Mouse (Mus musculus) kidney, embryonic 15.5 days (tissue): Measurements from ENCODE around the gene 9130213A22Rik. TPM values are rescaled to one million over a fixed set of nuclear protein-coding genes. Genes with fewer than 3 reads are reported as not detected.

ENCODE experiments used
- ATAC-seq: fragments of 200-750 bp; cut with Nextera tagmentation; replicated peaks from 2 replicates; pipeline ENCODE4 v1.8.0; 2017; ENCODE audit warnings: moderate TSS enrichment; ENCODE audit not compliant: low FRiP score
- H3K27ac ChIP-seq: fragments of 300-500 bp; sonication (generic); 2 replicates; pipeline ENCODE4 v1.5.1; 2015; ENCODE audit warnings: mild to moderate bottlenecking, inconsistent platforms
- H3K27me3 ChIP-seq: fragments of 300-500 bp; sonication (generic); 2 replicates; pipeline ENCODE4 v1.6.1; 2015; ENCODE audit warnings: inconsistent platforms
- H3K36me3 ChIP-seq: fragments of 300-500 bp; sonication (generic); 2 replicates; pipeline ENCODE4 v1.6.1; 2015; ENCODE audit warnings: inconsistent platforms
- H3K4me1 ChIP-seq: fragments of 300-500 bp; sonication (generic); 2 replicates; pipeline ENCODE4 v1.6.1; 2015; ENCODE audit warnings: inconsistent platforms
- H3K4me2 ChIP-seq: fragments of 300-500 bp; sonication (generic); 2 replicates; pipeline ENCODE4 v1.6.1; 2015; ENCODE audit warnings: moderate library complexity, mild to moderate bottlenecking, inconsistent platforms
- H3K4me3 ChIP-seq: fragments of 300-500 bp; sonication (generic); replicated peaks from 2 replicates; pipeline ENCODE4 v1.5.1; 2015; ENCODE audit warnings: mild to moderate bottlenecking, inconsistent platforms
- H3K9ac ChIP-seq: fragments of 300-500 bp; sonication (generic); 2 replicates; pipeline ENCODE4 v1.6.1; 2015; ENCODE audit warnings: mild to moderate bottlenecking, inconsistent platforms
- H3K9me3 ChIP-seq: fragments of 300-500 bp; sonication (generic); replicated peaks from 2 replicates; pipeline ENCODE4 v1.6.1; 2016; ENCODE audit warnings: inconsistent platforms
- WGBS: fragments of 180-500 bp; shearing (Covaris S2); methylation state at CpG from one replicate; pipeline ENCODE4 v1.1.7; 2015; ENCODE audit warnings: mixed read lengths; 5-methylcytosine and 5-hydroxymethylcytosine counted together
- polyA plus RNA-seq: library from polyadenylated mRNA; unstranded; fragments of >200 nt; fragmentation: Nextera tagmentation; extraction: Ambion mirVana; gene quantifications from 2 replicates; pipeline ENCODE4 v1.2.1, GENCODE M21; 2015

9130213A22Rik gene
- 0.27 and 0.51 TPM in 2 replicates for polyA plus RNA-seq

- under 1% methylated on average over 65 of the region's 66 CpGs for WGBS
- H3K36me3 ChIP-seq, result no peaks in the 10 kb centered on the region
- no peaks in the 10 kb centered on the region for H3K9me3 ChIP-seq
These were observed at the start of gene 9130213A22Rik for GRCm38 (mm10) chr11:69122336-69122951. Gene 9130213A22Rik, minus strand, starts transcription at chr11:69122589.

GRCm38 (mm10) chr11:69171626-69172025 lies 49.2 kb upstream of the 9130213A22Rik start:
- H3K36me3 ChIP-seq, result no peaks in the 10 kb centered on the region
- H3K9me3 ChIP-seq, result no peaks in the 10 kb centered on the region
- no peak overlapping the region for H3K4me2 ChIP-seq
- no peak for ATAC-seq
- H3K4me3 ChIP-seq, result no peak overlapping the region
- no peak overlapping the region for H3K9ac ChIP-seq
- H3K4me1 ChIP-seq, result peaks cover 24% of the 10 kb centered on the region; the same call in 1 of the 2 replicates
- no peak overlapping the region for H3K27ac ChIP-seq
- 29% methylated on average over 7 of the region's 7 CpGs for WGBS
- no peaks in the 10 kb centered on the region for H3K27me3 ChIP-seq

More at GRCm38 (mm10) chr11:69122336-69122951, at the start of gene 9130213A22Rik:
- Histone ChIP-seq H3K4me1 (peaks cover 57% of the 10 kb centered on the region), H3K27ac (peak within 1 kb of the TSS; percentile 92), H3K27me3 (peaks cover 7% of the 10 kb centered on the region; the same call in 1 of the 2 replicates), H3K4me2 (peak within 1 kb of the TSS; percentile 94), H3K4me3 (peak within 1 kb of the TSS; percentile 83), H3K9ac (peak within 1 kb of the TSS; percentile 73)
- peak; percentile 66 for ATAC-seq

- Histone ChIP-seq H3K9ac (no peak overlapping the region), H3K9me3 (no peaks in the 10 kb centered on the region), H3K4me1 (peaks cover 19% of the 10 kb centered on the region; the same call in 1 of the 2 replicates), H3K27me3 (0 out of 2 replicates have a peak, but pooled peaks cover 3% of the 10 kb centered on the region), H3K4me3 (no peak overlapping the region), H3K27ac (no peak overlapping the region), H3K36me3 (no peaks in the 10 kb centered on the region), H3K4me2 (no peak overlapping the region)
- WGBS, result 61% methylated on average over 12 of the region's 12 CpGs
- no peak for ATAC-seq
These were observed 46.9 kb upstream of the 9130213A22Rik start for GRCm38 (mm10) chr11:69169313-69169712.

- Histone ChIP-seq H3K27ac (no peak within 1 kb of the TSS), H3K27me3 (peaks cover 54% of the 10 kb centered on the region), H3K9ac (no peak within 1 kb of the TSS), H3K4me1 (peaks cover 12% of the 10 kb centered on the region), H3K4me2 (peak within 1 kb of the TSS; percentile 51), H3K4me3 (peak within 1 kb of the TSS; percentile 22), H3K9me3 (no peaks in the 10 kb centered on the region), H3K36me3 (no peaks in the 10 kb centered on the region)
- ATAC-seq, result peak; percentile 76
- 2% methylated on average over 18 of the region's 18 CpGs for WGBS
These were observed 34.4 kb upstream of the 9130213A22Rik start, which contains the start of gene Alox12b for GRCm38 (mm10) chr11:69156800-69157199. Gene Alox12b, plus strand, starts transcription at chr11:69156989.

- no peak overlapping the region for H3K4me2 ChIP-seq
- WGBS, result 50% methylated on average over 1 of the region's 1 CpGs
- peaks cover 50% of the 10 kb centered on the region for H3K27me3 ChIP-seq
- H3K36me3 ChIP-seq, result no peaks in the 10 kb centered on the region
- H3K4me1 ChIP-seq, result peaks cover 19% of the 10 kb centered on the region
- H3K9ac ChIP-seq, result no peak overlapping the region
- no peak overlapping the region for H3K27ac ChIP-seq
- H3K4me3 ChIP-seq, result no peak overlapping the region
- H3K9me3 ChIP-seq, result no peaks in the 10 kb centered on the region
- no peak for ATAC-seq
These were observed 33.0 kb upstream of the 9130213A22Rik start for GRCm38 (mm10) chr11:69155351-69155750.

GRCm38 (mm10) chr11:69153831-69154230 lies 31.4 kb upstream of the 9130213A22Rik start:
- no peak for ATAC-seq
- Histone ChIP-seq H3K4me2 (no peak overlapping the region), H3K36me3 (no peaks in the 10 kb centered on the region), H3K27ac (no peak overlapping the region), H3K4me3 (no peak overlapping the region), H3K9ac (no peak overlapping the region), H3K9me3 (no peaks in the 10 kb centered on the region), H3K27me3 (peaks cover 42% of the 10 kb centered on the region), H3K4me1 (peaks cover 19% of the 10 kb centered on the region)
- WGBS, result 88% methylated on average over 8 of the region's 8 CpGs

GRCm38 (mm10) chr11:69151004-69151403 lies 28.6 kb upstream of the 9130213A22Rik start:
- Histone ChIP-seq H3K4me1 (peaks cover 7% of the 10 kb centered on the region), H3K4me3 (peak overlapping the region; percentile 27), H3K27ac (no peak overlapping the region), H3K36me3 (no peaks in the 10 kb centered on the region), H3K27me3 (peaks cover 16% of the 10 kb centered on the region), H3K9me3 (no peaks in the 10 kb centered on the region), H3K9ac (no peak overlapping the region), H3K4me2 (peak overlapping the region; percentile 55)
- WGBS, result 56% methylated on average over 6 of the region's 6 CpGs
- no peak for ATAC-seq

GRCm38 (mm10) chr11:69150444-69150843 lies 28.1 kb upstream of the 9130213A22Rik start:
- Histone ChIP-seq H3K4me3 (peak overlapping the region; percentile 27), H3K4me2 (peak overlapping the region; percentile 55), H3K27ac (no peak overlapping the region), H3K36me3 (no peaks in the 10 kb centered on the region), H3K9ac (no peak overlapping the region), H3K9me3 (no peaks in the 10 kb centered on the region), H3K4me1 (peaks cover 7% of the 10 kb centered on the region), H3K27me3 (peaks cover 13% of the 10 kb centered on the region)
- 4% methylated on average over 7 of the region's 7 CpGs for WGBS
- ATAC-seq, result no peak

GRCm38 (mm10) chr11:69149728-69150127 lies 27.3 kb upstream of the 9130213A22Rik start:
- WGBS, result 74% methylated on average over 6 of the region's 6 CpGs

GRCm38 (mm10) chr11:69148451-69148960 lies 26.1 kb upstream of the 9130213A22Rik start:
- Histone ChIP-seq H3K4me1 (peaks cover 7% of the 10 kb centered on the region), H3K4me2 (no peak overlapping the region), H3K27me3 (peaks cover 8% of the 10 kb centered on the region; the same call in 1 of the 2 replicates), H3K9ac (no peak overlapping the region), H3K4me3 (no peak overlapping the region), H3K36me3 (no peaks in the 10 kb centered on the region), H3K27ac (no peak overlapping the region), H3K9me3 (no peaks in the 10 kb centered on the region)
- no peak for ATAC-seq
- 90% methylated on average over 5 of the region's 5 CpGs for whole genome bisulfite sequencing

More at GRCm38 (mm10) chr11:69149728-69150127, 27.3 kb upstream of the 9130213A22Rik start:
- H3K27me3 ChIP-seq, result peaks cover 9% of the 10 kb centered on the region
- H3K36me3 ChIP-seq, result no peaks in the 10 kb centered on the region
- H3K4me2 ChIP-seq, result no peak overlapping the region
- H3K9me3 ChIP-seq, result no peaks in the 10 kb centered on the region
- no peak overlapping the region for H3K4me3 ChIP-seq
- ATAC-seq, result no peak
- H3K4me1 ChIP-seq, result peaks cover 7% of the 10 kb centered on the region
- no peak overlapping the region for H3K9ac ChIP-seq
- H3K27ac ChIP-seq, result no peak overlapping the region

GRCm38 (mm10) chr11:69147546-69147945 lies 25.2 kb upstream of the 9130213A22Rik start:
- Histone ChIP-seq H3K27ac (no peak overlapping the region), H3K4me2 (no peak overlapping the region), H3K27me3 (peaks cover 3% of the 10 kb centered on the region; the same call in 1 of the 2 replicates), H3K9me3 (no peaks in the 10 kb centered on the region), H3K4me1 (peaks cover 7% of the 10 kb centered on the region), H3K4me3 (no peak overlapping the region), H3K9ac (no peak overlapping the region), H3K36me3 (no peaks in the 10 kb centered on the region)
- 69% methylated on average over 7 of the region's 7 CpGs for WGBS
- no peak for ATAC-seq

GRCm38 (mm10) chr11:69135361-69135760 lies 13.0 kb upstream of the 9130213A22Rik start:
- H3K9ac ChIP-seq, result no peak overlapping the region
- no peak for ATAC-seq
- 89% methylated on average over 6 of the region's 6 CpGs for WGBS

More at GRCm38 (mm10) chr11:69135361-69135760, 13.0 kb upstream of the 9130213A22Rik start:
- H3K4me1 ChIP-seq, result peaks cover 14% of the 10 kb centered on the region
- H3K4me3 ChIP-seq, result no peak overlapping the region
- no peaks in the 10 kb centered on the region for H3K27me3 ChIP-seq
- H3K4me2 ChIP-seq, result no peak overlapping the region
- no peaks in the 10 kb centered on the region for H3K9me3 ChIP-seq
- no peaks in the 10 kb centered on the region for H3K36me3 ChIP-seq
- H3K27ac ChIP-seq, result no peak overlapping the region
